Mouse (Mus musculus): ENCODE results near the gene Baz2a.
"Not testable (repeated sequence)": the region's sequence is repeated elsewhere in the genome, so short reads cannot be mapped to it uniquely, and the experiment has no call there.

Baz2a gene

DNA sequence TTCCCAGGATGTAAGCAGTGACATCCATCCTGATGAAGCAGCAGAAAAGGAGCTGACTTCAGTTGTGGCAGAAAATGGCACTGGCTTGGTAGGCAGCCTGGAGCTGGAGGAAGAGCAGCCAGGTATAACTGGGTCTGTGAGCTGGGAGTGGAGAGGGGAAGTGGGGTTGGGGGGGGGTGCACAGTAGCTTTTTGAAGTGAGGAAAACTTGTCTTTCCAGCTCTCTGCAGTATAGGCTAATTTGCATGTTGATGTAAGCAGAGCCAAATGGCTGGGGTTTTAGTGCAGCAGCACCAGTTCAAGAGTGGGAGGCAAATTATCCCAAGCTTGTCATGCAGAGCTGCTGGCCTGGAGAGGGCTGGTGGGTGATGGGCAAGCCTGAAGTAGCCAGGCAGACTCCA is 19.9 kb downstream of the Baz2a start:
- no peak for DNase-seq (ENCODE audit: low read depth, low spot score)

DNA sequence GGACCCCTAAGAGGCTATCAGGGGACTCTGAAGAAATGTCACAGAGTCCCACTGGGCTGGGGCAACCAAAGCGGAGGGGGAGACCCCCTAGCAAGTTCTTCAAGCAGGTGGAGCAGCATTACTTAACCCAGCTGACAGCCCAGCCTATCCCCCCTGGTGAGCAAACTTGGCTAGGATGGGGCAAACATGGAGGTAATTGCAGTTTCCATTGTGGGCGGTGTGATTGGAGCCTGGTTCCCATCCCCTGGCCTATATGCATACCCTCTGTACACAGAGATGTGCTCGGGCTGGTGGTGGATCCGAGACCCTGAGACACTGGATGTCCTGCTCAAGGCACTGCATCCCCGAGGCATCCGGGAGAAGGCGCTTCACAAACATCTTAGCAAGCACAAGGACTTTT is 32.5 kb downstream of the Baz2a start:
- DNase-seq (ENCODE audit: low read depth, low spot score) = no peak

DNA sequence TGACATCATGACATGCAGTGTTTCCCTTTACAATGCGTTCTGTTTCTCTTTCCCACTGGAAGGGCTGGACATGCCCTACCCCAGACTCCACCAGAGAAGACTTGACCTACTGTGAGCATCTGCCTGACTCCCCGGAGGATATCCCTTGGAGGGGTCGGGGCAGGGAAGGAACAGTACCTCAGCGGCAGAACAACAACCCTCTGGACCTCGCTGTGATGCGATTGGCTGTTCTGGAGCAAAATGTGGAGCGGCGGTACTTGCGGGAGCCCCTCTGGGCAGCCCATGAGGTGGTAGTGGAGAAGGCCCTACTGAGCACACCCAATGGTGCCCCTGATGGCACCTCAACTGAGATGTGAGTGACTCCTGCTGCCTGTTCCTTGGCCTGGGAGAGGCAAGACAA is 33.5 kb downstream of the Baz2a start:
- no peak for DNase-seq (ENCODE audit: low read depth, low spot score)

- no peak for DNase-seq (ENCODE audit: low read depth, low spot score)
Measured at GRCm38 (mm10) chr10:128125951-128126350, 34.6 kb downstream of the Baz2a start.

- DNase-seq (ENCODE audit: low read depth, low spot score) = no peak
Measured at GRCm38 (mm10) chr10:128127497-128127896, 36.1 kb downstream of the Baz2a start.

GRCm38 (mm10) chr10:128128143-128128542 is 36.8 kb downstream of the Baz2a start:
- no peak for DNase-seq (ENCODE audit: low read depth, low spot score)

GRCm38 (mm10) chr10:128131297-128131696 is 39.9 kb downstream of the Baz2a start:
- no peak for DNase-seq (ENCODE audit: low read depth, low spot score)

GRCm38 (mm10) chr10:128131812-128132211 is 40.4 kb downstream of the Baz2a start:
- no peak for DNase-seq (ENCODE audit: low read depth, low spot score)

- DNase-seq (ENCODE audit: low read depth, low spot score) = no peak
Measured at GRCm38 (mm10) chr10:128133650-128134332, 42.4 kb downstream of the Baz2a start.

DNA sequence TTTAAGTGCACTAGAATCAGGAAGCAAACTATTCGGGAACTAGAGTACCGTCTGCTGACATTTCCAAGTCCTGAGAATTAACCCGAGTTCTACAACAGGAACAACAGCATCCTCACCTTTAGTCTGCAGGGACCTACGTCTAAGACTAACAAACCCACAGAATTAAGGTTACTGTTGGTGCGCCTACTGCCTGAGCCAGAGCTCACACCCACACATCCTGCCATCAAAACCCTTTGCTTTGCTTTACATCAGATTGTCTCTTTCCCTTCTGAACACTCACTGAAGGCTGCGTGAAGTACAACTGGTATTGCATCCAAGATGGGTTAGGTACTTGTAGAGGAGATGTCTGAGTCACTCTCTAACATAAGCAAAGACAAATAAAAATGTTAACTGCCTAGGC is 44.0 kb downstream of the Baz2a start:
- DNase-seq (ENCODE audit: low read depth, low spot score) = no peak

- peak; percentile 72 for DNase-seq (ENCODE audit: low read depth, low spot score)
Measured at GRCm38 (mm10) chr10:128140236-128140952, 49.0 kb downstream of the Baz2a start.

GRCm38 (mm10) chr10:128142165-128142564 is 50.8 kb downstream of the Baz2a start:
- peak; percentile 36 for DNase-seq (ENCODE audit: low read depth, low spot score)

GRCm38 (mm10) chr10:128143659-128144058 is 52.3 kb downstream of the Baz2a start:
- DNase-seq (ENCODE audit: low read depth, low spot score) = peak; percentile 59

DNA sequence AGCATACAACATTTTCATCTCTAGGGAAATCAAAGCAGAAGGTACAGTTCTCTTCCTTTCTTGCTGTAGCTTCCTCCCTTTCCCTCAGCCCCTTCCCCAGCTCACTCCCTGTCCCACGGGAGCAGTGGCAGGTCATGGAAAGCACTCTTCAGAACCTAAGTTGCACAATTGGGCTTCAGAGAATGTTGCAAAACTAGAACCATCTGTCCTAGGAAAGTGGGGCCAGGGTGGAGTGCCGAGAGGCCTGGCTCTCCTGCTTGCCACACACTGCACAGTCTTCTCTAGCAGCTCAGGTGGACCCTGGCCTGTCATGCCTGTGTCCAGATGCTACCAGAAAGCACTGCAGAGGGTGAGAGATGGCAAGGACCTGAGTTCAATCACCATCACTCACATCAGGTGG is 53.6 kb downstream of the Baz2a start:
- peak; percentile 35 for DNase-seq (ENCODE audit: low read depth, low spot score)

GRCm38 (mm10) chr10:128148789-128149365 is 57.5 kb downstream of the Baz2a start:
- DNase-seq (ENCODE audit: low read depth, low spot score) = no peak

- peak; percentile 72 for DNase-seq (ENCODE audit: low read depth, low spot score)
Measured at GRCm38 (mm10) chr10:128149592-128149991, 58.2 kb downstream of the Baz2a start.

GRCm38 (mm10) chr10:128150941-128151340 is 59.6 kb downstream of the Baz2a start:
- peak; percentile 96 for DNase-seq (ENCODE audit: low read depth, low spot score)

DNA sequence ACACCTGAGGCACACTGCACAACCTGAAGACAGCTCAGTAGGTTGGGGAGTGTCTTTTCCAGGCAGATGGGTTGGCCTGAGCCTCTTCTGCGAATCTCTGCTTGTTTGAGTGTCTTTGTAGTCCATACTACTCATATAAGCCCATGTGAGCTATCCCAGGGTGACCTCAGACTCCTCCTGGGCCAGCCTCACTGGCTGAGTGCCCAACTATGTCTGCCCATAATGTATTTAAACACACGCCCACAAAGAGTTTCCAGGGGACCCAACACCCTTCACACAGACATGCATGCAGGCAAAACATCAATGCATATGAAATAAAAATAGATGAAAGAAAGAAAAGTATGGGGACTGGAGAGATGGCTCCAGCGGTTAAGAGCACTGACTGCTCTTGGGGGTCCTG is 62.6 kb downstream of the Baz2a start:
- DNase-seq (ENCODE audit: low read depth, low spot score) = peak; percentile 53

GRCm38 (mm10) chr10:128165726-128166125 is 74.3 kb downstream of the Baz2a start:
- DNase-seq (ENCODE audit: low read depth, low spot score) = not testable (repeated sequence)

- peak; percentile 78 for DNase-seq (ENCODE audit: low read depth, low spot score)
Measured at GRCm38 (mm10) chr10:128167091-128167490, 75.7 kb downstream of the Baz2a start.

GRCm38 (mm10) chr10:128171348-128171747 is 80.0 kb downstream of the Baz2a start:
- not testable (repeated sequence) for DNase-seq (ENCODE audit: low read depth, low spot score)

DNA sequence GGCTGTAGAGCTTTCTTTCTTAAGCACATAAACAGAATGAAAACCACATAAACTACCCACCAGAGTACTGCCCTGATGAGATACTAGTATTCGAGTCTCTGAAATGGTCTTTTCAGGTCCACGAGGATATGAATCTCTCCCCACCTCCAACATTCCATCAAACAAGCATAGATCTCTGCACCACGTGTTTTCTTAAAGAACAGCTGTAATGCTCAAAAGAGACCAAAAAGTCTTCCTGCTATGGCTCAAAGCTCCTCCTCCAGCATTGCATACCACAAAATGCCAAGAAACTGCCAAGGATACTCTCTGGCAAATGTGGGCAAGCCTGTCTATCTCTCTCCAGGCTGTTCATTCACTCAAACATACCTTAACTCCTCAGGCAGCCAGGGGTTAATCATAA is 83.9 kb downstream of the Baz2a start:
- DNase-seq (ENCODE audit: low read depth, low spot score) = peak; percentile 46
